Mouse (Mus musculus) erythroblast, embryonic 14.5 days (primary cell): ENCODE data around the gene Dyrk3. TPM values are rescaled to one million over a fixed set of nuclear protein-coding genes. Genes with fewer than 3 reads are reported as not detected.

ENCODE experiments used
- H3K27me3 ChIP-seq: 2 replicates; pipeline ENCODE4 v1.6.1; 2012; ENCODE audit warnings: inconsistent platforms; ENCODE audit not compliant: control insufficient read depth
- H3K36me3 ChIP-seq: 2 replicates; pipeline ENCODE4 v1.6.1; 2012; ENCODE audit warnings: mild to moderate bottlenecking, inconsistent platforms; ENCODE audit not compliant: control insufficient read depth
- H3K4me1 ChIP-seq: 2 replicates; pipeline ENCODE4 v1.6.1; 2012; ENCODE audit warnings: inconsistent platforms; ENCODE audit not compliant: control insufficient read depth
- H3K4me3 ChIP-seq: replicated peaks from 2 replicates; pipeline ENCODE3; 2012; ENCODE audit warnings: moderate library complexity, mild to moderate bottlenecking, inconsistent platforms
- H3K9me3 ChIP-seq: 2 replicates; pipeline ENCODE4 v1.6.1; 2012; ENCODE audit warnings: low read length, inconsistent platforms, mixed read lengths; ENCODE audit not compliant: control insufficient read depth
- GATA1 ChIP-seq: IDR thresholded peaks from 2 replicates; pipeline ENCODE4 v1.6.1; 2012; ENCODE audit warnings: low read length, inconsistent platforms, mixed read lengths
- TAL1 ChIP-seq: IDR thresholded peaks from 3 replicates; pipeline ENCODE4 v1.6.1; 2012; ENCODE audit warnings: low read length, inconsistent platforms, mixed read lengths
- polyA plus RNA-seq: library from polyadenylated mRNA; stranded (reverse); fragments of >175 nt; gene quantifications from 2 replicates; pipeline ENCODE4 v1.2.3, GENCODE M21; 2012

Dyrk3 gene
- polyA plus RNA-seq, 1 experiment, result 5.1 TPM

GRCm38 (mm10) chr1:131121987-131122386 is 16.2 kb downstream of the Dyrk3 start:
- no peak for TF ChIP-seq TAL1
- TF ChIP-seq GATA1, result no peak
- no peak overlapping the region for H3K4me3 ChIP-seq
- peaks cover 7% of the 10 kb centered on the region for H3K27me3 ChIP-seq
- no peaks in the 10 kb centered on the region for H3K9me3 ChIP-seq
- peaks cover 23% of the 10 kb centered on the region for H3K36me3 ChIP-seq
- H3K4me1 ChIP-seq, result peaks cover 70% of the 10 kb centered on the region

- TF ChIP-seq TAL1, result no peak
- TF ChIP-seq GATA1, result no peak
- peaks cover 19% of the 10 kb centered on the region for H3K27me3 ChIP-seq
- peaks cover 4% of the 10 kb centered on the region for H3K36me3 ChIP-seq
- peaks cover 45% of the 10 kb centered on the region for H3K4me1 ChIP-seq
- no peaks in the 10 kb centered on the region for H3K9me3 ChIP-seq
- no peak overlapping the region for H3K4me3 ChIP-seq
Measured at GRCm38 (mm10) chr1:131119026-131119425, 19.1 kb downstream of the Dyrk3 start.

DNA sequence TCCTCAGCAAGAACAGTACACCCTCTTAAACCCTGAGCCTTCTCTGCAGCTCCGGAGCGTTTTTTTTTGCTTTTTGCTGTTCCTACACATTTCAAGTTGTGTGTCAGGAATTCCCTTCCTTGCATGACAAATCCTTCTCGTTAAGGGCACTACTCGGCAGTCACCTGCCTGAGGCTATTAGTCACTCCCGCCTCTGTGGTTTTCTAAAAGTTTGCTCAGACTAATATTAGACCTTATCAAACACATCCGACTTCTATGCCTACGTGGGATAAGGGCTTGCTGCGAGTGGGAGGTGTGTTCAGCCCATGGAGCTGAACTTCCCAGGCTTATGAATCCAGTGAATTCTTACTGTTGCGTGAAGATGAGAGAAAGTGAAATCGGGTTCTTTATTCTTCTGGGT is 19.6 kb downstream of the Dyrk3 start:
- peaks cover 40% of the 10 kb centered on the region for H3K4me1 ChIP-seq
- no peaks in the 10 kb centered on the region for H3K9me3 ChIP-seq
- TF ChIP-seq GATA1 (no peak), TAL1 (no peak)
- H3K4me3 ChIP-seq, result no peak overlapping the region
- H3K36me3 ChIP-seq, result peaks cover 2% of the 10 kb centered on the region; the same call in 1 of the 2 replicates
- H3K27me3 ChIP-seq, result peaks cover 19% of the 10 kb centered on the region

DNA sequence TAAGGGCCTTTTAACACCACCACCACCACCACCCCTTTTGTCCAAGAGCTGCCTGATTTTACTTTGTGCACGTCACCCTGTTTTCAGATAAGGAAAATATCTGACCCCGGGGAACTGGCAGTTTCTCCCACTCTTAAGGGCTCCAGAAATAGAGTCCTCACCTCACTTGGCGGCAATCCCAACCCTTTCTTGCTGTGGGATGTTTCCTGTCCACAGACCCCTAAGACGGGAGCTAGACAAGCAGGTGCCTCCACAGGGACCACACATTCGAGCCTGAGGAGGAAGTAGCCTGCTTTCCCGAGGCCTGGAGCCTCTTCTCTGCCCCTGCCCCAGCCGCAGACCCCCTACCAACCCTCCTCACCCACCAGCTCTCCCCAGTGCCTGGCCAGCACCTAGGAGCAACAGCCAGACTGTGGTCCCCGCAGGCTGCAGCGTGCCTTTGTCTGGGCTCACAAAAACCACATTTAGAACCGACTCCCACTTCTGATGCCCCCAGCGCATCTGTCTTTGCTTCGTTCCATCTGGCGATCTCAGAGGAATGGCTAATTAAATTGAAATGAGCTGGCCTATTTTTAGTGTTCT is 21.6 kb downstream of the Dyrk3 start:
- no peaks in the 10 kb centered on the region for H3K36me3 ChIP-seq
- H3K27me3 ChIP-seq, result peaks cover 19% of the 10 kb centered on the region
- TF ChIP-seq TAL1, result no peak
- TF ChIP-seq GATA1, result no peak
- H3K9me3 ChIP-seq, result no peaks in the 10 kb centered on the region
- peaks cover 26% of the 10 kb centered on the region for H3K4me1 ChIP-seq
- no peak overlapping the region for H3K4me3 ChIP-seq

GRCm38 (mm10) chr1:131115932-131116331 is 22.2 kb downstream of the Dyrk3 start:
- TF ChIP-seq TAL1 (no peak), GATA1 (no peak)
- no peak overlapping the region for H3K4me3 ChIP-seq

DNA sequence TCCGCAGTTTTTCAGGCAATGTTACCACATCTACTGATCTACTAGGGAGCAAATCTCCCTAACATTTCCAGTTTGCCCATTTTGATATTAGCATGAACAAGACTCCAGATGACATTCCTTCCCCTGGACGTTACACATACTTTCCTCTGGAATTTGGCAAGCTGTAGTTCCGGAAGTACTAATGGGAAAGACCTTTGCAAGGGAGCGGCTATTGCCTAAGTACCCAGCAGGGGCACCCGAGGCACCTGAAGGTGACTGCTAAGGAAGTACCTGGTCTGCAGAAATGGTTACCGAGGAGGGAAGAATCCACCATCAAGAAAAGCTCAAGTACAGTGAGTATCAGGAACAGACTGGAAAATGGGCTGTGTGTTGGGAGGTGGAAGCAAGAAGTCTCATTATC is 25.6 kb downstream of the Dyrk3 start:
- TF ChIP-seq GATA1 (no peak), TAL1 (no peak)
- H3K36me3 ChIP-seq, result no peaks in the 10 kb centered on the region
- peaks cover 5% of the 10 kb centered on the region for H3K4me1 ChIP-seq
- H3K4me3 ChIP-seq, result no peak overlapping the region
- no peaks in the 10 kb centered on the region for H3K9me3 ChIP-seq
- H3K27me3 ChIP-seq, result peaks cover 16% of the 10 kb centered on the region

More at GRCm38 (mm10) chr1:131115932-131116331, 22.2 kb downstream of the Dyrk3 start:
- no peaks in the 10 kb centered on the region for H3K9me3 ChIP-seq
- H3K4me1 ChIP-seq, result peaks cover 26% of the 10 kb centered on the region
- peaks cover 19% of the 10 kb centered on the region for H3K27me3 ChIP-seq
- H3K36me3 ChIP-seq, result no peaks in the 10 kb centered on the region

GRCm38 (mm10) chr1:131110525-131111106 is 27.5 kb downstream of the Dyrk3 start:
- Histone ChIP-seq H3K9me3 (no peaks in the 10 kb centered on the region), H3K4me3 (no peak overlapping the region), H3K27me3 (peaks cover 6% of the 10 kb centered on the region), H3K4me1 (no peaks in the 10 kb centered on the region), H3K36me3 (no peaks in the 10 kb centered on the region)
- no peak for TF ChIP-seq TAL1
- TF ChIP-seq GATA1, result no peak

DNA sequence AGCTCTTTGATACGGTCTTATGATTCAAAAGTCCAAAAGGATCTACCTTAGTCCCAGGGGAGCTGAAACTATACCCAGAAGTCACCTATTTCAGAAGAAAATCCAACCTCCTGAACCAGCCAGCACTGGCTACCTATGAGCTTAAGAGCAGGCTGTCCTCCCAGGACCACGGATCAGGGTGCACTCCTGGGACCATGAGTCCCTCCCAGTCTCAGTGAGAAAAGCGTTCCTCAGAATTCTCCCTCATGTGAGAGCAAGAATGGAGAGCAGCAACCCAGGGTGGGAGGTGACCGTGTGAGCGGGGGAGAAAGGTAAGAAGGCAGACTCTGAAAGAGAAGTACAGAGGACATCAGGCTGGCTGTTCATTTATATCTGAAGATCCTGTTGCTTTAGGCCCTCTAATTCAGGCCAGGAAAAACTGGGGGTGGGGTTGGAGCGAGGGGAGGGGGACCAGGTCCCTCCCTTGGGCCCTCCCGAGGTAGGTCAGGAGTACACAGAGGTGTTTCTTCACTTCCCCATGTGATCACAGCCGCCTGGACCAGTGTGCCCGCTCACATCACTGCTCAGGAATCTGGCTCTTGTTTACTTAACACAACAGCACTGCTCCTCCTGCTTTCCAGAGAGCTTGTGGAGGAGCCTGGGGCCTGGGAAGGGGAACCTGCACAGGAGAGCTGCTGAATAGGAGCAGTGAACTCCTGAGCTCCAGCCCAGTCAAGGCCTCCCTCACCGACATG is 30.4 kb downstream of the Dyrk3 start:
- Histone ChIP-seq H3K27me3 (peaks cover 5% of the 10 kb centered on the region), H3K4me1 (no peaks in the 10 kb centered on the region), H3K4me3 (no peak overlapping the region)

GRCm38 (mm10) chr1:131103776-131104424 is 34.2 kb downstream of the Dyrk3 start:
- H3K27me3 ChIP-seq, result peaks cover 14% of the 10 kb centered on the region

More for the DNA sequence above, 30.4 kb downstream of the Dyrk3 start:
- no peaks in the 10 kb centered on the region for H3K36me3 ChIP-seq
- no peaks in the 10 kb centered on the region for H3K9me3 ChIP-seq
- TF ChIP-seq GATA1 (no peak), TAL1 (no peak)

More at GRCm38 (mm10) chr1:131103776-131104424, 34.2 kb downstream of the Dyrk3 start:
- TF ChIP-seq GATA1 (no peak), TAL1 (no peak)
- Histone ChIP-seq H3K9me3 (no peaks in the 10 kb centered on the region), H3K4me3 (no peak overlapping the region), H3K4me1 (peaks cover 2% of the 10 kb centered on the region; the same call in 1 of the 2 replicates), H3K36me3 (no peaks in the 10 kb centered on the region)
